Mouse (Mus musculus) left cerebral cortex, postnatal 10 days (tissue): ENCODE results near the gene Wnt11. TPM values are rescaled to one million over a fixed set of nuclear protein-coding genes. Genes with fewer than 3 reads are reported as not detected.

Experiments
- DNase-seq, 2 experiments: peaks; one replicate each; pipeline ENCODE4 v3.0.0; 2021 to 2022; ENCODE audit warnings: low spot score in 2 of 2, mixed read lengths in 1 of 2; ENCODE audit errors: extremely low spot score in 1 of 2
- intact Hi-C: fragments of 180-260 bp; cut with DNase I; formaldehyde crosslinking; loops from one replicate; pipeline ENCODE4 v1.15.1; 2025
- total RNA-seq, 2 experiments: library from RNA; stranded (reverse); gene quantifications; 2 replicates each; pipeline ENCODE4 v1.2.3; 2021

The Wnt11 gene
- total RNA-seq, 2 experiments from 2014 or later = 0.69 to 0.99 TPM

- intact Hi-C loops = loop anchor here (10.0 kb wide), 1 partner anchor 186 kb away; no protein-coding TSS in a partner anchor
- DNase-seq = no peak
These were observed 54.3 kb downstream of the Wnt11 start for GRCm38 (mm10) chr7:98889211-98889610.

- intact Hi-C loops = no loop called here
- DNase-seq = no peak
These were observed 58.2 kb downstream of the Wnt11 start for GRCm38 (mm10) chr7:98893144-98893543.

- DNase-seq = no peak
- intact Hi-C loops = no loop called here
These were observed 59.4 kb downstream of the Wnt11 start for GRCm38 (mm10) chr7:98894305-98894704.

GRCm38 (mm10) chr7:98894768-98895167, 59.9 kb downstream of the Wnt11 start:
- intact Hi-C loops = no loop called here
- DNase-seq = no peak

GRCm38 (mm10) chr7:98895501-98896095, 60.7 kb downstream of the Wnt11 start:
- intact Hi-C loops = no loop called here
- DNase-seq = no peak

GRCm38 (mm10) chr7:98897323-98897722, 62.4 kb downstream of the Wnt11 start:
- intact Hi-C loops = no loop called here
- DNase-seq = peak; percentile 23 to 38

- intact Hi-C loops = no loop called here
- peak in 1 of 2 experiments; percentile 35 for DNase-seq
These were observed 64.9 kb downstream of the Wnt11 start for GRCm38 (mm10) chr7:98899815-98900214.

GRCm38 (mm10) chr7:98901120-98901519, 66.2 kb downstream of the Wnt11 start:
- DNase-seq = no peak
- intact Hi-C loops = no loop called here

- intact Hi-C loops = no loop called here
- DNase-seq = no peak
These were observed 69.0 kb downstream of the Wnt11 start for GRCm38 (mm10) chr7:98903884-98904283.

Other genes with a start within 250 kb of the Wnt11 start
- 10 to 100 TPM; 57.1 to 57.2 TPM for gene Emsy, start 178.3 kb upstream of the Wnt11 start, total RNA-seq
- 10 to 100 TPM; 65.7 to 66.5 TPM for gene Thap12, start 132.0 kb upstream of the Wnt11 start, total RNA-seq